23 mouse cellular contexts compared by ENCODE assay signal in genomic region chr13:74696225-74696624, GRCm38 (mm10). TPM values are rescaled to one million over a fixed set of nuclear protein-coding genes. Genes with fewer than 3 reads are reported as not detected.
DNase-seq lines count a peak whose midpoint lies in the region; ATAC-seq and TF ChIP-seq lines count a peak whose summit lies in the region.
"Had no signal": no experiment of that assay in that cellular context is flagged by ENCODE, and none has a peak within 500 bp of the region (broad histone marks: within the 10 kb centered on the region; RNA-seq: fewer than 3 reads in every experiment).

No protein-coding gene starts in this region.

- peak; percentile 88 for DNase-seq in liver, adult 2 months (ENCODE audit: extremely low read depth, low read depth, low spot score)
- DNase-seq in liver, embryonic 11.5 days (ENCODE audit: low spot score) = no peak
- peak; percentile 32 for DNase-seq in MEL (ENCODE audit: low read depth, low spot score)
- DNase-seq in R1 (ENCODE audit: low read depth, low spot score) = peak; percentile 21
- DNase-seq in heart, adult 18-20 months = no peak
- DNase-seq: adrenal gland, adult 2 months; adrenal gland, adult 8-10 months; adrenal gland, postnatal 10 days; adrenal gland, postnatal 14 days; adrenal gland, postnatal 25 days; adrenal gland, postnatal 36 days; B cell, adult 2 months; cerebellum, adult 11 months; cerebellum, adult 11-12 months; cerebellum, adult 18-20 months; cerebellum, adult 2 months; cerebellum, adult 8-10 months had no signal

- H3K4me3 ChIP-seq in liver, adult 2 months (ENCODE audit: insufficient read depth, low read depth, low read length) = no peak overlapping the region
- H3K4me3 ChIP-seq in liver, embryonic 11.5 days (ENCODE audit: low read depth, low read length) = no peak overlapping the region
- H3K4me3 ChIP-seq in MEL (ENCODE audit: control insufficient read depth in 1 of 2, insufficient read depth in 1 of 2, low read depth in 2 of 2, low read length in 2 of 2) = no peak overlapping the region
- no peak overlapping the region for H3K4me3 ChIP-seq in intestine, embryonic 16.5 days (ENCODE audit: low read length)

- peaks cover 27% of the 10 kb centered on the region for H3K36me3 ChIP-seq in liver, adult 2 months (ENCODE audit: control insufficient read depth, insufficient read depth, low read length)
- H3K36me3 ChIP-seq in liver, embryonic 11.5 days (ENCODE audit: control insufficient read depth, insufficient read depth, low read length) = peaks cover 2% of the 10 kb centered on the region; the same call in 1 of the 2 replicates
- H3K36me3 ChIP-seq in MEL (ENCODE audit: control insufficient read depth in 1 of 2, insufficient read depth in 2 of 2, low read length in 2 of 2) = peaks cover 0 to 11% of the 10 kb centered on the region in 2 experiments; a peak in 3 of 4 replicates
- H3K36me3 ChIP-seq in intestine, embryonic 16.5 days (ENCODE audit: control insufficient read depth, insufficient read depth, low read length) = no peaks in the 10 kb centered on the region; the same call in 1 of the 2 replicates

- WGBS in liver, adult 2 months = 37% methylated on average over 3 of the region's 3 CpGs
- WGBS in liver, embryonic 11.5 days = 75% methylated on average over 3 of the region's 3 CpGs
- WGBS in intestine, embryonic 16.5 days = 54% methylated on average over 3 of the region's 3 CpGs

- no peaks in the 10 kb centered on the region for H3K9me3 ChIP-seq in liver, embryonic 11.5 days (ENCODE audit: control insufficient read depth, low read length)
- H3K9me3 ChIP-seq in MEL (replicated peaks; ENCODE audit: insufficient read depth, low read length) = no peaks in the 10 kb centered on the region
- H3K9me3 ChIP-seq in intestine, embryonic 16.5 days (ENCODE audit: control insufficient read depth, low read length) = no peaks in the 10 kb centered on the region
- H3K9me3 ChIP-seq: G1E had no signal

- H3K79me2 ChIP-seq in liver, adult 2 months (ENCODE audit: control insufficient read depth, insufficient read depth, low read length) = no peaks in the 10 kb centered on the region
- no peaks in the 10 kb centered on the region for H3K79me2 ChIP-seq in MEL (ENCODE audit: control insufficient read depth, insufficient read depth, low read length, poor library complexity)

- peak in 1 of 2 experiments; percentile 49; a peak in 2 of 4 replicates for TF ChIP-seq EP300 in MEL (IDR thresholded peaks at IDR 0.05; ENCODE audit: low read depth in 1 of 2, low read length in 2 of 2)

- TF ChIP-seq RAD21 in MEL (IDR thresholded peaks at IDR 0.05; ENCODE audit: low read depth, low read length) = no peak

- 0 out of 2 replicates have a peak, but pooled peaks cover 1% of the 10 kb centered on the region for H3K4me1 ChIP-seq in liver, adult 2 months (ENCODE audit: control insufficient read depth, insufficient read depth, low read length)
- no peaks in the 10 kb centered on the region for H3K4me1 ChIP-seq in liver, embryonic 11.5 days (replicated peaks; ENCODE audit: control insufficient read depth, insufficient read depth, low read length)
- H3K4me1 ChIP-seq in MEL (ENCODE audit: control insufficient read depth in 1 of 2, insufficient read depth in 2 of 2, low read length in 2 of 2) = peaks cover 4 to 11% of the 10 kb centered on the region in 2 experiments; a peak in 3 of 4 replicates
- H3K4me1 ChIP-seq in intestine, embryonic 16.5 days (ENCODE audit: control insufficient read depth, insufficient read depth, low read length) = no peaks in the 10 kb centered on the region

- no peak for ATAC-seq in liver, embryonic 11.5 days (replicated peaks; ENCODE audit: low FRiP score)
- no peak for ATAC-seq in intestine, embryonic 16.5 days
- ATAC-seq: activated CD4-positive, CD25-positive, alpha-beta regulatory T cell, adult 4 months; CD4-positive, CD25-positive, alpha-beta regulatory T cell, adult 4 months; Patski had no signal

- no peaks in the 10 kb centered on the region for H3K27me3 ChIP-seq in liver, adult 2 months (ENCODE audit: control insufficient read depth, insufficient read depth, low read length)
- no peaks in the 10 kb centered on the region for H3K27me3 ChIP-seq in liver, embryonic 11.5 days (replicated peaks; ENCODE audit: control insufficient read depth, insufficient read depth, low read length)
- H3K27me3 ChIP-seq in MEL (ENCODE audit: control insufficient read depth in 1 of 2, insufficient read depth in 2 of 2, low read length in 2 of 2) = no peaks in the 10 kb centered on the region
- H3K27me3 ChIP-seq in intestine, embryonic 16.5 days (replicated peaks; ENCODE audit: control insufficient read depth, insufficient read depth, low read length) = no peaks in the 10 kb centered on the region
- H3K27me3 ChIP-seq: CH12.LX, Patski had no signal

- TF ChIP-seq CTCF in liver, adult 2 months (IDR thresholded peaks at IDR 0.05; ENCODE audit: low read depth, low read length) = no peak
- no peak for TF ChIP-seq CTCF in MEL (IDR thresholded peaks at IDR 0.05 in 2 of 3, conservative IDR thresholded peaks at IDR 0.05 in 1 of 3; ENCODE audit: control insufficient read depth in 1 of 3, insufficient read depth in 1 of 3, low read depth in 2 of 3, low read length in 3 of 3, poor library complexity in 1 of 3, severe bottlenecking in 1 of 3)

- no peak overlapping the region for H3K9ac ChIP-seq in liver, adult 2 months (ENCODE audit: low read depth, low read length)
- H3K9ac ChIP-seq in liver, embryonic 11.5 days (ENCODE audit: low read depth, low read length) = no peak overlapping the region
- no peak overlapping the region for H3K9ac ChIP-seq in MEL (ENCODE audit: control insufficient read depth, low read depth, low read length, poor library complexity, severe bottlenecking)
- no peak overlapping the region for H3K9ac ChIP-seq in intestine, embryonic 16.5 days (ENCODE audit: low read depth, low read length)

- no peak overlapping the region for H3K27ac ChIP-seq in liver, adult 2 months (replicated peaks; ENCODE audit: insufficient read depth, low read depth, low read length)
- H3K27ac ChIP-seq in liver, embryonic 11.5 days (ENCODE audit: low read depth, low read length) = no peak overlapping the region
- H3K27ac ChIP-seq in MEL (ENCODE audit: control insufficient read depth, low read depth, low read length) = no peak overlapping the region
- no peak overlapping the region for H3K27ac ChIP-seq in intestine, embryonic 16.5 days (ENCODE audit: low read length)

- TF ChIP-seq POLR2A in liver, adult 2 months (IDR thresholded peaks at IDR 0.05; ENCODE audit: extremely low read depth, insufficient read depth, low read length) = no peak
- TF ChIP-seq POLR2A in MEL (IDR thresholded peaks at IDR 0.05; ENCODE audit: control insufficient read depth in 1 of 2, insufficient read depth in 1 of 2, low read depth in 1 of 2, low read length in 2 of 2, poor library complexity in 1 of 2) = no peak

- no peak overlapping the region for H3K4me2 ChIP-seq in liver, embryonic 11.5 days
- H3K4me2 ChIP-seq in intestine, embryonic 16.5 days (ENCODE audit: low read depth, low read length) = no peak overlapping the region

TF ChIP-seq in MEL, 35 proteins besides CTCF, POLR2A, EP300 and RAD21:
- TF ChIP-seq CHD2 (IDR thresholded peaks at IDR 0.05; ENCODE audit: low read length) (no peak), TCF12 (IDR thresholded peaks at IDR 0.05; ENCODE audit: low read depth, low read length) (0 out of 2 replicates have a peak, but pooled peaks have one; percentile 23), MEF2A (IDR thresholded peaks at IDR 0.05; ENCODE audit: extremely low read depth, insufficient replicate concordance, low read depth, low read length, poor library complexity, severe bottlenecking) (no peak), NRF1 (IDR thresholded peaks at IDR 0.05; ENCODE audit: insufficient read depth, low read depth, low read length, poor library complexity, severe bottlenecking) (no peak), POLR2AphosphoS2 (IDR thresholded peaks at IDR 0.05; ENCODE audit: low read length) (no peak), ELF1 (IDR thresholded peaks at IDR 0.05; ENCODE audit: low read depth, low read length) (no peak), NELFE (IDR thresholded peaks at IDR 0.05; ENCODE audit: low read depth, low read length) (no peak), MAFK (IDR thresholded peaks at IDR 0.05; ENCODE audit: borderline replicate concordance, low read depth, low read length) (no peak), HCFC1 (IDR thresholded peaks at IDR 0.05; ENCODE audit: low read depth, low read length) (no peak), RCOR1 (IDR thresholded peaks at IDR 0.05; ENCODE audit: low read depth, low read length) (no peak), POLR2AphosphoS5 (IDR thresholded peaks at IDR 0.05; ENCODE audit: borderline replicate concordance, low read depth, low read length) (no peak), ETS1 (IDR thresholded peaks at IDR 0.05; ENCODE audit: low read depth, low read length) (peak; percentile 27; the same call in 1 of the 2 replicates), BHLHE40 (IDR thresholded peaks at IDR 0.05; ENCODE audit: borderline replicate concordance, low read depth, low read length) (no peak), USF2 (IDR thresholded peaks at IDR 0.05; ENCODE audit: borderline replicate concordance in 1 of 2, insufficient read depth in 1 of 2, low read depth in 1 of 2, low read length in 2 of 2) (no peak), TBP (IDR thresholded peaks at IDR 0.05; ENCODE audit: low read depth, low read length) (no peak), GATA1 (IDR thresholded peaks at IDR 0.05; ENCODE audit: low read depth, low read length) (peak; percentile 69)

RNA-seq across cellular contexts. Expression of gene Erap1, which starts 56.9 kb away (rescaled TPM):
- 102 and 130 TPM in 2 replicates for total RNA-seq in liver, adult 2 months (2014; rRNA removed)
- polyA plus RNA-seq in liver, adult 2 months (2012; rRNA removed) = 16.3 and 18.1 TPM in 2 replicates
- polyA plus RNA-seq in liver, embryonic 11.5 days (2014; fragmentation: Nextera tagmentation; extraction: Ambion mirVana) = 17.0 and 19.0 TPM in 2 replicates
- total RNA-seq in MEL (2012; rRNA removed) = 6.6 and 11.4 TPM in 2 replicates
- 10 to 100 TPM in 1 of 2 experiments, 1 to 10 TPM in 1; 9.7 to 48.3 TPM for polyA plus RNA-seq in MEL (2012; ENCODE audit: insufficient read depth in 1 of 2, insufficient read length in 2 of 2, low read depth in 1 of 2, low replicate concordance in 2 of 2, missing spikeins in 1 of 2)
- 38.1 and 41.2 TPM in 2 replicates for polyA plus RNA-seq in intestine, embryonic 16.5 days (2015; fragmentation: Nextera tagmentation; extraction: Ambion mirVana)
- total RNA-seq in heart, adult 18-20 months (2021) = 10 to 100 TPM; 44.6 to 52.3 TPM

Comparison
In these comparisons a context has a peak if more than half of its experiments do, and no peak if none do; other contexts are left out.
1. DNase-seq: peak in liver, adult 2 months (single experiment), MEL (single experiment) and R1 (single experiment); none in liver, embryonic 11.5 days (single experiment) and heart, adult 18-20 months (0 of 2).